Mouse (Mus musculus): ENCODE measurements around the gene Csf1. TPM values are rescaled to one million over a fixed set of nuclear protein-coding genes. Genes with fewer than 3 reads are reported as not detected.

Gene Csf1
- total and polyA plus RNA-seq, 3 experiments: 0.12 to 0.19 TPM; not detected in 1

GRCm38 (mm10) chr3:107758176-107758575, 2.1 kb downstream of the Csf1 start:
- Histone ChIP-seq H3K9me3 (replicated peaks; ENCODE audit: insufficient read depth, low read length) (no peaks in the 10 kb centered on the region), H3K4me3 (ENCODE audit: control insufficient read depth in 1 of 2, insufficient read depth in 1 of 2, low read depth in 2 of 2, low read length in 2 of 2) (no peak overlapping the region), H3K4me1 (ENCODE audit: control insufficient read depth in 1 of 2, insufficient read depth in 2 of 2, low read length in 2 of 2) (peaks cover 0 to 7% of the 10 kb centered on the region in 2 experiments; a peak in 2 of 4 replicates), H3K27me3 (ENCODE audit: control insufficient read depth in 1 of 2, insufficient read depth in 2 of 2, low read length in 2 of 2) (peaks cover 13% of the 10 kb centered on the region in 2 experiments), H3K36me3 (ENCODE audit: control insufficient read depth in 1 of 2, insufficient read depth in 2 of 2, low read length in 2 of 2) (no peaks in the 10 kb centered on the region; a peak in 1 of 4 replicates), H3K9ac (ENCODE audit: control insufficient read depth, low read depth, low read length, poor library complexity, severe bottlenecking) (no peak overlapping the region), H3K27ac (ENCODE audit: control insufficient read depth, low read depth, low read length) (no peak overlapping the region), H3K79me2 (ENCODE audit: control insufficient read depth, insufficient read depth, low read length, poor library complexity) (no peaks in the 10 kb centered on the region; the same call in 1 of the 2 replicates)
- no peak for DNase-seq (ENCODE audit: low read depth, low spot score)
- TF ChIP-seq CHD2 (IDR thresholded peaks at IDR 0.05; ENCODE audit: low read length): no peak
- no peak for TF ChIP-seq TAL1 (IDR thresholded peaks at IDR 0.05; ENCODE audit: low read length)
- no peak for TF ChIP-seq SIN3A (IDR thresholded peaks at IDR 0.05; ENCODE audit: low read length)
- TF ChIP-seq SMC3 (IDR thresholded peaks at IDR 0.05; ENCODE audit: low read depth, low read length): no peak

GRCm38 (mm10) chr3:107757365-107758129, 2.7 kb downstream of the Csf1 start:
- no peak for DNase-seq (ENCODE audit: low read depth, low spot score)
- no peak for TF ChIP-seq EP300 (IDR thresholded peaks at IDR 0.05; ENCODE audit: low read depth in 1 of 2, low read length in 2 of 2)
- no peak for TF ChIP-seq ZC3H11A (IDR thresholded peaks at IDR 0.05; ENCODE audit: low read depth, low read length)
- no peak for TF ChIP-seq NRF1 (IDR thresholded peaks at IDR 0.05; ENCODE audit: insufficient read depth, low read depth, low read length, poor library complexity, severe bottlenecking)
- no peak for TF ChIP-seq CHD1 (IDR thresholded peaks at IDR 0.05; ENCODE audit: low read depth, low read length)
- no peak for TF ChIP-seq E2F4 (IDR thresholded peaks at IDR 0.05; ENCODE audit: borderline replicate concordance, low read depth, low read length)
- no peak for TF ChIP-seq MYB (IDR thresholded peaks at IDR 0.05; ENCODE audit: low read depth, low read length)
- TF ChIP-seq MAFK (IDR thresholded peaks at IDR 0.05; ENCODE audit: borderline replicate concordance, low read depth, low read length): no peak
- TF ChIP-seq BHLHE40 (IDR thresholded peaks at IDR 0.05; ENCODE audit: borderline replicate concordance, low read depth, low read length): no peak
- TF ChIP-seq MEF2A (IDR thresholded peaks at IDR 0.05; ENCODE audit: extremely low read depth, insufficient replicate concordance, low read depth, low read length, poor library complexity, severe bottlenecking): no peak
- TF ChIP-seq ZMIZ1 (IDR thresholded peaks at IDR 0.05; ENCODE audit: low read depth, low read length): no peak
- no peak for TF ChIP-seq POLR2A (IDR thresholded peaks at IDR 0.05; ENCODE audit: control insufficient read depth in 1 of 2, insufficient read depth in 1 of 2, low read depth in 1 of 2, low read length in 2 of 2, poor library complexity in 1 of 2)
- TF ChIP-seq MXI1 (IDR thresholded peaks at IDR 0.05; ENCODE audit: low read depth, low read length): no peak
- no peak for TF ChIP-seq CTCF (IDR thresholded peaks at IDR 0.05 in 2 of 3, conservative IDR thresholded peaks at IDR 0.05 in 1 of 3; ENCODE audit: control insufficient read depth in 1 of 3, insufficient read depth in 1 of 3, low read depth in 2 of 3, low read length in 3 of 3, poor library complexity in 1 of 3, severe bottlenecking in 1 of 3)
- TF ChIP-seq POLR2AphosphoS5 (IDR thresholded peaks at IDR 0.05; ENCODE audit: borderline replicate concordance, low read depth, low read length): no peak
- TF ChIP-seq USF2 (IDR thresholded peaks at IDR 0.05; ENCODE audit: borderline replicate concordance in 1 of 2, insufficient read depth in 1 of 2, low read depth in 1 of 2, low read length in 2 of 2): no peak
- peaks cover 13% of the 10 kb centered on the region in 2 experiments for H3K27me3 ChIP-seq (ENCODE audit: control insufficient read depth in 1 of 2, insufficient read depth in 2 of 2, low read length in 2 of 2)
- H3K27ac ChIP-seq (ENCODE audit: control insufficient read depth, low read depth, low read length): no peak overlapping the region
- no peaks in the 10 kb centered on the region; the same call in 1 of the 2 replicates for H3K79me2 ChIP-seq (ENCODE audit: control insufficient read depth, insufficient read depth, low read length, poor library complexity)
- H3K9me3 ChIP-seq (replicated peaks; ENCODE audit: insufficient read depth, low read length): no peaks in the 10 kb centered on the region
- no peak overlapping the region for H3K4me3 ChIP-seq (ENCODE audit: control insufficient read depth in 1 of 2, insufficient read depth in 1 of 2, low read depth in 2 of 2, low read length in 2 of 2)
- H3K4me1 ChIP-seq (ENCODE audit: control insufficient read depth in 1 of 2, insufficient read depth in 2 of 2, low read length in 2 of 2): peaks cover 0 to 7% of the 10 kb centered on the region in 2 experiments; a peak in 2 of 4 replicates
- H3K9ac ChIP-seq (ENCODE audit: control insufficient read depth, low read depth, low read length, poor library complexity, severe bottlenecking): no peak overlapping the region
- no peaks in the 10 kb centered on the region; a peak in 1 of 4 replicates for H3K36me3 ChIP-seq (ENCODE audit: control insufficient read depth in 1 of 2, insufficient read depth in 2 of 2, low read length in 2 of 2)

Data from MEL (cell line).